Mouse (Mus musculus): ENCODE measurements at regions not wholly inside any gene's neighbourhood (a gene's known extent, or its start where the extent isn't known, plus 50 kb on each side); places are given as distances from the start of the nearest gene placed in this dataset.

- H3K27ac ChIP-seq: no peak overlapping the region
- H3K36me3 ChIP-seq (replicated peaks): no peaks in the 10 kb centered on the region
- H3K27me3 ChIP-seq (replicated peaks): no peaks in the 10 kb centered on the region; the same call in 1 of the 2 replicates
- no peak for ATAC-seq (replicated peaks)
- 95% methylated on average over 3 of the region's 3 CpGs for WGBS
- H3K4me1 ChIP-seq: peaks cover under 1% of the 10 kb centered on the region; the same call in 1 of the 2 replicates
- H3K9me3 ChIP-seq: no peaks in the 10 kb centered on the region
- H3K9ac ChIP-seq: no peak overlapping the region
- no peak overlapping the region for H3K4me3 ChIP-seq
- no peak overlapping the region for H3K4me2 ChIP-seq
Observed at GRCm38 (mm10) chr11:63294476-63294875, 165.7 kb downstream of the Pmp22 start.

GRCm38 (mm10) chr11:63296476-63296875, 167.7 kb downstream of the Pmp22 start:
- Histone ChIP-seq H3K9ac (no peak overlapping the region), H3K9me3 (no peaks in the 10 kb centered on the region), H3K36me3 (replicated peaks) (no peaks in the 10 kb centered on the region), H3K4me3 (no peak overlapping the region), H3K27me3 (replicated peaks) (no peaks in the 10 kb centered on the region; the same call in 1 of the 2 replicates), H3K27ac (no peak overlapping the region), H3K4me1 (peaks cover 10% of the 10 kb centered on the region; the same call in 1 of the 2 replicates), H3K4me2 (no peak overlapping the region)
- WGBS: 85% methylated on average over 3 of the region's 3 CpGs
- ATAC-seq (replicated peaks): no peak

- Histone ChIP-seq H3K9me3 (no peaks in the 10 kb centered on the region), H3K36me3 (replicated peaks) (no peaks in the 10 kb centered on the region), H3K4me2 (no peak overlapping the region), H3K27ac (no peak overlapping the region), H3K4me3 (no peak overlapping the region), H3K27me3 (replicated peaks) (no peaks in the 10 kb centered on the region; the same call in 1 of the 2 replicates), H3K4me1 (peaks cover 10% of the 10 kb centered on the region; the same call in 1 of the 2 replicates), H3K9ac (no peak overlapping the region)
- WGBS: 19% methylated on average over 14 of the region's 14 CpGs
- no peak for ATAC-seq (replicated peaks)
Observed at GRCm38 (mm10) chr11:63299712-63300581, 171.2 kb downstream of the Pmp22 start.

- H3K36me3 ChIP-seq (replicated peaks): no peaks in the 10 kb centered on the region
- no peak overlapping the region for H3K27ac ChIP-seq
- WGBS: 58% methylated on average over 4 of the region's 4 CpGs
Observed at GRCm38 (mm10) chr11:63325166-63325565, 196.4 kb downstream of the Pmp22 start.

GRCm38 (mm10) chr11:63326864-63327263, 198.1 kb downstream of the Pmp22 start:
- H3K27ac ChIP-seq: no peak overlapping the region
- H3K9ac ChIP-seq: no peak overlapping the region
- no peaks in the 10 kb centered on the region for H3K27me3 ChIP-seq (replicated peaks)
- no peaks in the 10 kb centered on the region for H3K9me3 ChIP-seq
- H3K4me3 ChIP-seq: no peak overlapping the region
- H3K4me2 ChIP-seq: no peak overlapping the region
- WGBS: 59% methylated on average over 5 of the region's 5 CpGs
- no peaks in the 10 kb centered on the region for H3K36me3 ChIP-seq (replicated peaks)
- ATAC-seq (replicated peaks): no peak
- H3K4me1 ChIP-seq: no peaks in the 10 kb centered on the region

More at GRCm38 (mm10) chr11:63325166-63325565, 196.4 kb downstream of the Pmp22 start:
- Histone ChIP-seq H3K9me3 (no peaks in the 10 kb centered on the region), H3K4me2 (no peak overlapping the region), H3K9ac (no peak overlapping the region), H3K4me1 (no peaks in the 10 kb centered on the region), H3K27me3 (replicated peaks) (no peaks in the 10 kb centered on the region), H3K4me3 (no peak overlapping the region)
- no peak for ATAC-seq (replicated peaks)

DNA sequence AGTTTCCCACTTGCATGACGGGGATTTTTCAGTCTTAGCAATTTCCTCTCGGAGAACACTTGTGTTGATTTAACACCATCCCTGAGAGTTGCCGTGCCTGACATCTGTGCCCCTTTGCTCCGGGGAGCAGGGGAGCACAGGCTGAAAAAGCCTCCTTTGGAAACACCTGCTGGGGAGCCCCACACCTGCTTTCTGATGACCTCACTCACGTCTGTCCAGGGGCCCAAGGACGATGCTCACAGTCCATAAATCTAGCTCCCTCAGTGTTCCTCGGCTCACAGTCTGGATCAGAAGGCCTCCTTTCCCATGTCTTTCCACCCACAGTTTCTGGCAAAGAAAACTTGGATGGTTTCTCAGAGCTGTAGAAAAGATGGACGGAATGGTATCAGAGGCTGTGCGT, 208.7 kb downstream of the Pmp22 start:
- H3K9me3 ChIP-seq: no peaks in the 10 kb centered on the region
- ATAC-seq (replicated peaks): no peak
- no peaks in the 10 kb centered on the region for H3K4me1 ChIP-seq
- no peak overlapping the region for H3K4me3 ChIP-seq
- H3K9ac ChIP-seq: no peak overlapping the region
- no peak overlapping the region for H3K4me2 ChIP-seq
- no peak overlapping the region for H3K27ac ChIP-seq
- H3K36me3 ChIP-seq (replicated peaks): no peaks in the 10 kb centered on the region
- 80% methylated on average over 9 of the region's 9 CpGs for WGBS
- no peaks in the 10 kb centered on the region for H3K27me3 ChIP-seq (replicated peaks)

DNA sequence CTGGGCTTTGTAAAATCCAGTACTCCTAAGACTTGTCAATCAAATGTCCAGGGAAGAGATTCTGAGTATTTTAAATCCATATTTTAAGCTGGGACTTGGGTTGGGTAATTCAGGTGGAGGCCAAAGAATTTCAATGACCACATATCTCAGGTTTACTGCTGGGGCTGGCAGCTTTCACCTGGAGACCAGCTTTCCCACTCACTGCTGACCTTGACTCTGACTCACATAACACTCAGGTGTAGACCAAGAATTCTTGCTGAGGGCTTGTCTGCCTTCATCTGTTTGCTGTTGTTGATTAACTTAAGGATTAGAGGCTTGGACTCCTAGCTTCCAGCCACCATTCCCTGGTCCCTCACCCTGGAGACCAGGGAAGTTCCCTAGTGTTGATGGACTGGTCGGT, 209.5 kb downstream of the Pmp22 start:
- no peak overlapping the region for H3K27ac ChIP-seq
- H3K9me3 ChIP-seq: no peaks in the 10 kb centered on the region
- no peak overlapping the region for H3K4me3 ChIP-seq
- no peak overlapping the region for H3K9ac ChIP-seq
- no peak overlapping the region for H3K4me2 ChIP-seq
- H3K36me3 ChIP-seq (replicated peaks): no peaks in the 10 kb centered on the region
- no peaks in the 10 kb centered on the region for H3K4me1 ChIP-seq
- H3K27me3 ChIP-seq (replicated peaks): no peaks in the 10 kb centered on the region
- ATAC-seq (replicated peaks): no peak
- WGBS: 100% methylated on average over 1 of the region's 1 CpGs

DNA sequence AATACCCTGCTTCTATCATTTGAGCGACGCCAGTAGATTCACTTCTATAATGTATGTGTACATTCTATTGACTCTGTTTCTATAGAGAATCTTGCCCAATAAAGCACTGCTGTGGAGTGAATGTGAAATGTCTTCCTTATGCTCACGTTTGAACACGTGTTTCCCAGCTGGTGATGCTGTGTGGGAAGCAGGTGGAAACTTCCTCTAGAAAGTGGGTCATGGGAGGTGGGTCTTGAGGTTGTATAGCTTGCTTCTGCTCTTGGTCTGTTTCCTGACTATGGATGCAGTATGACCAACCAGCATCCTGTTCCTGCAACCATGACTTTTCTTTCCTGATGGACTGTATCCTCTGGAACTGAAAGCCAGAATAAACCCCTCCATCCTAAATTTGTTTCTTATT, 216.9 kb downstream of the Pmp22 start:
- WGBS: 87% methylated on average over 4 of the region's 4 CpGs
- no peak for ATAC-seq (replicated peaks)

DNA sequence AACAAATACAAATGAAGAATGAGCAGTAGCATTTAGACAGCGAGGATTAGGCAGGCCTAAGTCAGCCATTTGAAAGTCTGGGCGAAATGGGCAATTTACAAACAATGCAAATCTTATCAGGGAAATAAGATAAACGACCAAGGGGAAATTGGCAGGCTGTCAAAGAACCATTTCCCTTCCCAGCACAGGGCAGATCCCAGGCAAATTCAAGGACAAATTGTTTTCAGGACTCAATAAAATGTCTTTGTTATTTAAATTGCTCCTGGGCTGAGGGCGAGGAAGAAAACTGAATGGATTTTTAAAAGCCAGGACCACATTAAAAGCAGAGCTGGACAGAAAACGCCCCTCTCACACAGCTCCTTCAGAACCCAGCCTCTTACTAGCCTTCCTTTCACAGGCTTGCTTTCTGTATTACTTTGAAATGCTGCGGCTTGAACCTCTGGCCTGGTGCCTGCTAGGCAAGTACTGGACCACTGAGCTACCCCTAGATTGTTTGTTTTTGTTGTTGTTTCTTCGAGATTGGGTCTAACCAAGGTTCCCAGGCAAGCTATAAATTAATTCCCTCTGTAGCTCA, 221.4 kb downstream of the Pmp22 start:
- Histone ChIP-seq H3K4me1 (peaks cover 8% of the 10 kb centered on the region), H3K27me3 (replicated peaks) (no peaks in the 10 kb centered on the region), H3K9ac (no peak overlapping the region), H3K4me3 (no peak overlapping the region), H3K4me2 (no peak overlapping the region), H3K9me3 (no peaks in the 10 kb centered on the region), H3K27ac (peak overlapping the region; percentile 56; the same call in 1 of the 2 replicates), H3K36me3 (replicated peaks) (no peaks in the 10 kb centered on the region)
- 15% methylated on average over 7 of the region's 7 CpGs for WGBS
- no peak for ATAC-seq (replicated peaks)

More for the DNA sequence above, 216.9 kb downstream of the Pmp22 start:
- H3K36me3 ChIP-seq (replicated peaks): no peaks in the 10 kb centered on the region
- H3K4me2 ChIP-seq: no peak overlapping the region
- H3K9me3 ChIP-seq: no peaks in the 10 kb centered on the region
- H3K4me1 ChIP-seq: peaks cover 5% of the 10 kb centered on the region
- H3K27me3 ChIP-seq (replicated peaks): no peaks in the 10 kb centered on the region
- no peak overlapping the region for H3K27ac ChIP-seq
- no peak overlapping the region for H3K9ac ChIP-seq
- no peak overlapping the region for H3K4me3 ChIP-seq

DNA sequence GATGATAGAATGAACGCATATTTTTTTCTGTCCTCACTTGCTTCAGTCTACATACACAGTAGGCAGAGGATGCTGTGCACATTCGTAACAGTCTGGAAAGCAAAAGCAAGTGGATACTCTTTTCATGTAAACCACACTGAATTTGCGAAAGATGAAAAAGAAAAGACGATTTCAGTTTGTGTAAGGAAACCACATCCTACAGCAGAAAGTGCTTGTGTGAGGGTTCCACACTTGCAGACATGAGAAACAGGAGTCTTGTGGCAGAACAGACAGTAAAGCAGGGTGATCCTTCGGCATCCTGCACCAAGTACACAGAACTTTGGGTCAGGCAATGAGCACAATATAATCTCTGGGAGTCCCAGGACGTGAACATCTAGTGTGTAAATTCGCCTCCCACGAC, 223.2 kb downstream of the Pmp22 start:
- Histone ChIP-seq H3K36me3 (replicated peaks) (no peaks in the 10 kb centered on the region), H3K4me1 (peaks cover 8% of the 10 kb centered on the region), H3K9me3 (no peaks in the 10 kb centered on the region), H3K4me2 (no peak overlapping the region), H3K9ac (no peak overlapping the region), H3K27me3 (replicated peaks) (no peaks in the 10 kb centered on the region), H3K27ac (no peak overlapping the region), H3K4me3 (no peak overlapping the region)
- WGBS: 90% methylated on average over 8 of the region's 8 CpGs
- ATAC-seq (replicated peaks): no peak

DNA sequence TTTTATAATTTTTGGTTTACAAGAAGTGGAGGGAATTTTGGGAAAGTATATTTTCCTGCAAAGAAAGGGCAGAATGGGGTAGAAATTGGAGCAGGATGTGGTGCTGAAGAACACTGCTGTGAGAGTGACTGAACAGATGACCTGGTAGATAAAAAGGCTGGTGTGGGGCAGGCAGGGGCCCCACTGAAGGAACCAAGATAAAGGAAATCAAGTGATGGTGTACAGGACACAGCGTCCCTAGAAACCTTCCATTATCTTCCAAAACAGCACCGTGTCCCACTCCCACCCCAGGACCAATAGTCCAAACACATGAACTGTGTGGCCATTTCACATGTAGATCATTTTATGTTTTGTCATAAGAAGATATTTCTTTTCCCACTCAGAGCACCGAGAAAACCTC, 224.2 kb downstream of the Pmp22 start:
- Histone ChIP-seq H3K9ac (no peak overlapping the region), H3K36me3 (replicated peaks) (no peaks in the 10 kb centered on the region), H3K4me3 (no peak overlapping the region), H3K9me3 (no peaks in the 10 kb centered on the region), H3K27me3 (replicated peaks) (no peaks in the 10 kb centered on the region), H3K4me1 (peaks cover 8% of the 10 kb centered on the region), H3K4me2 (no peak overlapping the region), H3K27ac (no peak overlapping the region)
- ATAC-seq (replicated peaks): no peak
- WGBS: 85% methylated on average over 3 of the region's 3 CpGs

- H3K27me3 ChIP-seq (replicated peaks): no peaks in the 10 kb centered on the region
- no peak overlapping the region for H3K4me2 ChIP-seq
- H3K36me3 ChIP-seq (replicated peaks): no peaks in the 10 kb centered on the region
- ATAC-seq (replicated peaks): no peak
- no peak overlapping the region for H3K27ac ChIP-seq
- H3K4me1 ChIP-seq: peaks cover 8% of the 10 kb centered on the region
- 94% methylated on average over 8 of the region's 8 CpGs for WGBS
- H3K4me3 ChIP-seq: no peak overlapping the region
- H3K9ac ChIP-seq: no peak overlapping the region
- no peaks in the 10 kb centered on the region for H3K9me3 ChIP-seq
Observed at GRCm38 (mm10) chr11:63353671-63354070, 224.9 kb downstream of the Pmp22 start.
